Mouse (Mus musculus): Measurements from ENCODE around the gene Gucy1b2. TPM values are rescaled to one million over a fixed set of nuclear protein-coding genes. Genes with fewer than 3 reads are reported as not detected.

Gucy1b2 gene
- polyA plus RNA-seq, 1 experiment from 2014 or later, result not detected

- WGBS, result 48% methylated on average over 1 of the region's 1 CpGs
- no peak overlapping the region for H3K4me3 ChIP-seq (ENCODE audit: low read depth, low read length)
- H3K9ac ChIP-seq (replicated peaks; ENCODE audit: low read length), result no peak overlapping the region
- H3K4me2 ChIP-seq (ENCODE audit: low read depth, low read length), result no peak overlapping the region
- no peaks in the 10 kb centered on the region for H3K27me3 ChIP-seq (ENCODE audit: control insufficient read depth, insufficient read depth, low read length)
- no peaks in the 10 kb centered on the region for H3K9me3 ChIP-seq (replicated peaks; ENCODE audit: control insufficient read depth, low read length)
- no peak for ATAC-seq (replicated peaks; ENCODE audit: insufficient number of reproducible peaks, low FRiP score, low TSS enrichment, low read depth)
- no peaks in the 10 kb centered on the region for H3K36me3 ChIP-seq (replicated peaks; ENCODE audit: control insufficient read depth, insufficient read depth, low read depth, low read length)
- no peaks in the 10 kb centered on the region for H3K4me1 ChIP-seq (ENCODE audit: control insufficient read depth, insufficient read depth, low read length)
- peak; percentile 17 for DNase-seq (ENCODE audit: low spot score)
- no peak overlapping the region for H3K27ac ChIP-seq (replicated peaks; ENCODE audit: low read depth, low read length)
These were observed 18.4 kb upstream of the Gucy1b2 start for GRCm38 (mm10) chr14:62474481-62474880.

- no peak for ATAC-seq (replicated peaks; ENCODE audit: insufficient number of reproducible peaks, low FRiP score, low TSS enrichment, low read depth)
- no peak for DNase-seq (ENCODE audit: low spot score)
- H3K4me2 ChIP-seq (ENCODE audit: low read depth, low read length), result no peak overlapping the region
- H3K4me3 ChIP-seq (ENCODE audit: low read depth, low read length), result no peak overlapping the region
- no peaks in the 10 kb centered on the region for H3K27me3 ChIP-seq (ENCODE audit: control insufficient read depth, insufficient read depth, low read length)
- no peak overlapping the region for H3K27ac ChIP-seq (replicated peaks; ENCODE audit: low read depth, low read length)
- H3K9me3 ChIP-seq (replicated peaks; ENCODE audit: control insufficient read depth, low read length), result no peaks in the 10 kb centered on the region
- WGBS, result 86% methylated on average over 2 of the region's 2 CpGs
- H3K36me3 ChIP-seq (replicated peaks; ENCODE audit: control insufficient read depth, insufficient read depth, low read depth, low read length), result no peaks in the 10 kb centered on the region
- no peak overlapping the region for H3K9ac ChIP-seq (replicated peaks; ENCODE audit: low read length)
- no peaks in the 10 kb centered on the region for H3K4me1 ChIP-seq (ENCODE audit: control insufficient read depth, insufficient read depth, low read length)
These were observed 16.0 kb upstream of the Gucy1b2 start for GRCm38 (mm10) chr14:62472061-62472460.

- Histone ChIP-seq H3K4me1 (ENCODE audit: control insufficient read depth, insufficient read depth, low read length) (no peaks in the 10 kb centered on the region), H3K27me3 (ENCODE audit: control insufficient read depth, insufficient read depth, low read length) (no peaks in the 10 kb centered on the region), H3K4me2 (ENCODE audit: low read depth, low read length) (no peak overlapping the region), H3K9ac (replicated peaks; ENCODE audit: low read length) (no peak overlapping the region), H3K36me3 (replicated peaks; ENCODE audit: control insufficient read depth, insufficient read depth, low read depth, low read length) (no peaks in the 10 kb centered on the region), H3K4me3 (ENCODE audit: low read depth, low read length) (no peak overlapping the region), H3K27ac (replicated peaks; ENCODE audit: low read depth, low read length) (no peak overlapping the region), H3K9me3 (replicated peaks; ENCODE audit: control insufficient read depth, low read length) (no peaks in the 10 kb centered on the region)
- ATAC-seq (replicated peaks; ENCODE audit: insufficient number of reproducible peaks, low FRiP score, low TSS enrichment, low read depth) (no peak), DNase-seq (ENCODE audit: low spot score) (no peak)
- 89% methylated on average over 5 of the region's 5 CpGs for WGBS
These were observed 12.7 kb upstream of the Gucy1b2 start for GRCm38 (mm10) chr14:62468753-62469125.

- no peaks in the 10 kb centered on the region for H3K4me1 ChIP-seq (ENCODE audit: control insufficient read depth, insufficient read depth, low read length)
These were observed 12.1 kb upstream of the Gucy1b2 start for GRCm38 (mm10) chr14:62468119-62468752.

GRCm38 (mm10) chr14:62464966-62465365 is 8.9 kb upstream of the Gucy1b2 start:
- Histone ChIP-seq H3K27ac (replicated peaks; ENCODE audit: low read depth, low read length) (no peak overlapping the region), H3K4me1 (ENCODE audit: control insufficient read depth, insufficient read depth, low read length) (no peaks in the 10 kb centered on the region), H3K4me2 (ENCODE audit: low read depth, low read length) (no peak overlapping the region), H3K9ac (replicated peaks; ENCODE audit: low read length) (no peak overlapping the region), H3K4me3 (ENCODE audit: low read depth, low read length) (no peak overlapping the region), H3K36me3 (replicated peaks; ENCODE audit: control insufficient read depth, insufficient read depth, low read depth, low read length) (no peaks in the 10 kb centered on the region), H3K27me3 (ENCODE audit: control insufficient read depth, insufficient read depth, low read length) (no peaks in the 10 kb centered on the region), H3K9me3 (replicated peaks; ENCODE audit: control insufficient read depth, low read length) (no peaks in the 10 kb centered on the region)
- DNase-seq (ENCODE audit: low spot score), result peak; percentile 15
- no peak for ATAC-seq (replicated peaks; ENCODE audit: insufficient number of reproducible peaks, low FRiP score, low TSS enrichment, low read depth)
- WGBS, result 13% methylated on average over 9 of the region's 9 CpGs

More at GRCm38 (mm10) chr14:62468119-62468752, 12.1 kb upstream of the Gucy1b2 start:
- no peak for DNase-seq (ENCODE audit: low spot score)
- Histone ChIP-seq H3K4me2 (ENCODE audit: low read depth, low read length) (no peak overlapping the region), H3K27ac (replicated peaks; ENCODE audit: low read depth, low read length) (no peak overlapping the region), H3K36me3 (replicated peaks; ENCODE audit: control insufficient read depth, insufficient read depth, low read depth, low read length) (no peaks in the 10 kb centered on the region), H3K9ac (replicated peaks; ENCODE audit: low read length) (no peak overlapping the region), H3K4me3 (ENCODE audit: low read depth, low read length) (no peak overlapping the region), H3K27me3 (ENCODE audit: control insufficient read depth, insufficient read depth, low read length) (no peaks in the 10 kb centered on the region), H3K9me3 (replicated peaks; ENCODE audit: control insufficient read depth, low read length) (no peaks in the 10 kb centered on the region)
- WGBS, result 73% methylated on average over 6 of the region's 6 CpGs
- no peak for ATAC-seq (replicated peaks; ENCODE audit: insufficient number of reproducible peaks, low FRiP score, low TSS enrichment, low read depth)

- 57% methylated on average over 11 of the region's 11 CpGs for WGBS
- Histone ChIP-seq H3K4me1 (ENCODE audit: control insufficient read depth, insufficient read depth, low read length) (no peaks in the 10 kb centered on the region), H3K4me3 (ENCODE audit: low read depth, low read length) (no peak overlapping the region), H3K27ac (replicated peaks; ENCODE audit: low read depth, low read length) (no peak overlapping the region), H3K9ac (replicated peaks; ENCODE audit: low read length) (no peak overlapping the region), H3K4me2 (ENCODE audit: low read depth, low read length) (no peak overlapping the region), H3K9me3 (replicated peaks; ENCODE audit: control insufficient read depth, low read length) (no peaks in the 10 kb centered on the region), H3K36me3 (replicated peaks; ENCODE audit: control insufficient read depth, insufficient read depth, low read depth, low read length) (no peaks in the 10 kb centered on the region), H3K27me3 (ENCODE audit: control insufficient read depth, insufficient read depth, low read length) (no peaks in the 10 kb centered on the region)
- DNase-seq (ENCODE audit: low spot score) (peak; percentile 18), ATAC-seq (replicated peaks; ENCODE audit: insufficient number of reproducible peaks, low FRiP score, low TSS enrichment, low read depth) (no peak)
These were observed 3.5 kb upstream of the Gucy1b2 start for GRCm38 (mm10) chr14:62459541-62459940.

- ATAC-seq (replicated peaks; ENCODE audit: insufficient number of reproducible peaks, low FRiP score, low TSS enrichment, low read depth), result 0 out of 2 replicates have a peak, but pooled peaks have one; percentile 39
- DNase-seq (ENCODE audit: low spot score), result peak; percentile 91
- no peak overlapping the region for H3K9ac ChIP-seq (replicated peaks; ENCODE audit: low read length)
- H3K27ac ChIP-seq (replicated peaks; ENCODE audit: low read depth, low read length), result no peak overlapping the region
- H3K9me3 ChIP-seq (replicated peaks; ENCODE audit: control insufficient read depth, low read length), result no peaks in the 10 kb centered on the region
- no peaks in the 10 kb centered on the region for H3K36me3 ChIP-seq (replicated peaks; ENCODE audit: control insufficient read depth, insufficient read depth, low read depth, low read length)
- H3K4me3 ChIP-seq (ENCODE audit: low read depth, low read length), result no peak overlapping the region
- H3K27me3 ChIP-seq (ENCODE audit: control insufficient read depth, insufficient read depth, low read length), result no peaks in the 10 kb centered on the region
- no peak overlapping the region for H3K4me2 ChIP-seq (ENCODE audit: low read depth, low read length)
- no peaks in the 10 kb centered on the region for H3K4me1 ChIP-seq (ENCODE audit: control insufficient read depth, insufficient read depth, low read length)
- WGBS, result 19% methylated on average over 22 of the region's 22 CpGs
These were observed 1.5 kb upstream of the Gucy1b2 start for GRCm38 (mm10) chr14:62457420-62458181.

GRCm38 (mm10) chr14:62455570-62455879 is 564 bp downstream of the Gucy1b2 start:
- 86% methylated on average over 5 of the region's 5 CpGs for WGBS

More at GRCm38 (mm10) chr14:62455570-62455879, 564 bp downstream of the Gucy1b2 start:
- no peak overlapping the region for H3K4me3 ChIP-seq (ENCODE audit: low read depth, low read length)
- DNase-seq (ENCODE audit: low spot score) (no peak), ATAC-seq (replicated peaks; ENCODE audit: insufficient number of reproducible peaks, low FRiP score, low TSS enrichment, low read depth) (no peak)
- no peaks in the 10 kb centered on the region for H3K9me3 ChIP-seq (replicated peaks; ENCODE audit: control insufficient read depth, low read length)
- H3K4me2 ChIP-seq (ENCODE audit: low read depth, low read length), result no peak overlapping the region
- no peaks in the 10 kb centered on the region for H3K27me3 ChIP-seq (ENCODE audit: control insufficient read depth, insufficient read depth, low read length)
- H3K27ac ChIP-seq (replicated peaks; ENCODE audit: low read depth, low read length), result no peak overlapping the region
- H3K9ac ChIP-seq (replicated peaks; ENCODE audit: low read length), result no peak overlapping the region
- H3K36me3 ChIP-seq (replicated peaks; ENCODE audit: control insufficient read depth, insufficient read depth, low read depth, low read length), result no peaks in the 10 kb centered on the region
- no peaks in the 10 kb centered on the region for H3K4me1 ChIP-seq (ENCODE audit: control insufficient read depth, insufficient read depth, low read length)

Data from embryonic facial prominence, embryonic 11.5 days (tissue).